ENCODE assay signal across 9 mouse cellular contexts in genomic region chr6:17307461-17308115, GRCm38 (mm10). TPM values are rescaled to one million over a fixed set of nuclear protein-coding genes. Genes with fewer than 3 reads are reported as not detected.
DNase-seq lines count a peak whose midpoint lies in the region; ATAC-seq and TF ChIP-seq lines count a peak whose summit lies in the region.
"Had no signal": no experiment of that assay in that cellular context is flagged by ENCODE, and none has a peak within 500 bp of the region (broad histone marks: within the 10 kb centered on the region; RNA-seq: fewer than 3 reads in every experiment).

No protein-coding gene starts in this region.

- H3K9me3 ChIP-seq in hindbrain, embryonic 10.5 days: no peaks in the 10 kb centered on the region

- peaks cover 25% of the 10 kb centered on the region for H3K4me1 ChIP-seq in hindbrain, embryonic 10.5 days (replicated peaks)

- no peaks in the 10 kb centered on the region for H3K27me3 ChIP-seq in Patski
- H3K27me3 ChIP-seq in hindbrain, embryonic 10.5 days (ENCODE audit: insufficient read depth, poor library complexity, severe bottlenecking): peaks cover 56% of the 10 kb centered on the region

- POLR2A ChIA-PET in Patski (lab: Charles Lee): interaction anchor here (0.8 to 2.5 kb wide), 3 partner anchors 26 to 925 kb away, joined by 7 to 11 read pairs (median 10); no protein-coding TSS in a partner anchor

- H3K27ac ChIP-seq in hindbrain, embryonic 10.5 days: peak overlapping the region; percentile 53; the same call in 1 of the 2 replicates

- WGBS in hindbrain, embryonic 10.5 days: 2% methylated on average over 31 of the region's 31 CpGs

- CTCF ChIA-PET in Patski (lab: Charles Lee): interaction anchor here (0.8 to 2.2 kb wide), 4 partner anchors 53 to 169 kb away, joined by 3 to 11 read pairs (median 3); no protein-coding TSS in a partner anchor

- no peaks in the 10 kb centered on the region for H3K36me3 ChIP-seq in hindbrain, embryonic 10.5 days

- peak; percentile 97 for TF ChIP-seq CTCF in Patski (IDR thresholded peaks at IDR 0.05)

- in situ Hi-C loops in Patski (cut with MboI; ENCODE audit: low pct_unique_long_range_greater_than_20kb): loop anchor here (5.0 kb wide), 1 partner anchor 100 kb away; no protein-coding TSS in a partner anchor

- peak; percentile 73 for ATAC-seq in Patski

- peak overlapping the region; percentile 60 for H3K4me3 ChIP-seq in hindbrain, embryonic 10.5 days
- H3K4me3 ChIP-seq: erythroblast, embryonic 14.5 days had no signal

- DNase-seq in Patski (ENCODE audit: low read depth, low spot score): no peak
- DNase-seq in cerebellum, postnatal 10 days: peak; percentile 61 to 71
- peak; percentile 10 to 21 for DNase-seq in frontal cortex, postnatal 14 days (ENCODE audit: low spot score in 2 of 2)
- DNase-seq in hindbrain, embryonic 10.5 days (ENCODE audit: low spot score): peak; percentile 66
- DNase-seq in layer of hippocampus, postnatal 14 days (ENCODE audit: low spot score in 2 of 2): peak; percentile 38 to 39
- peak; percentile 90 for DNase-seq in lung, postnatal 36 days
- peak; percentile 76 for DNase-seq in retina, embryonic 14.5 days (ENCODE audit: low spot score)
- peak; percentile 86 for DNase-seq in urinary bladder, postnatal 14 days (ENCODE audit: low spot score)

RNA-seq across cellular contexts. Expression of gene Cav1, which starts 1.5 kb away (rescaled TPM):
- 175 TPM for polyA plus RNA-seq in Patski (2021)
- polyA plus RNA-seq in hindbrain, embryonic 10.5 days (2016; fragmentation: Nextera tagmentation; extraction: Ambion mirVana): 7.3 and 8.2 TPM in 2 replicates
- total RNA-seq in layer of hippocampus, postnatal 14 days (2021): 10 to 100 TPM; 28.7 to 42.9 TPM
- polyA plus RNA-seq: erythroblast, embryonic 14.5 days had no signal

RNA-seq across cellular contexts. Expression of gene Cav2, which starts 26.6 kb away (rescaled TPM):
- polyA plus RNA-seq in Patski (2021): 66.6 TPM
- 5.4 and 6.0 TPM in 2 replicates for polyA plus RNA-seq in hindbrain, embryonic 10.5 days (2016; fragmentation: Nextera tagmentation; extraction: Ambion mirVana)
- 10 to 100 TPM; 23.6 to 26.0 TPM for total RNA-seq in layer of hippocampus, postnatal 14 days (2021)
- polyA plus RNA-seq: erythroblast, embryonic 14.5 days had no signal

Comparison
In these comparisons a context has a peak if more than half of its experiments do, and no peak if none do; other contexts are left out.
1. RNA of gene Cav1, which starts 1.5 kb away (polyA plus RNA-seq): 175 TPM in Patski (single experiment); 7.3 to 8.2 TPM in hindbrain, embryonic 10.5 days; every median in the first group is over 10 times any median in the second.